Mouse (Mus musculus) kidney, embryonic 14.5 days (tissue): ENCODE data around the gene Fam50b. TPM values are rescaled to one million over a fixed set of nuclear protein-coding genes. Genes with fewer than 3 reads are reported as not detected.

Experiments used
- ATAC-seq: fragments of 200-750 bp; cut with Nextera tagmentation; 2 replicates; pipeline ENCODE4 v1.8.0; 2017; ENCODE audit warnings: moderate number of reproducible peaks, mild to moderate bottlenecking, moderate TSS enrichment, moderate library complexity; ENCODE audit not compliant: low FRiP score, low TSS enrichment
- H3K27ac ChIP-seq: fragments of 300-500 bp; sonication (generic); 2 replicates; pipeline ENCODE4 v1.5.1; 2014; ENCODE audit warnings: low read depth, mild to moderate bottlenecking, low read length, moderate library complexity, mixed read lengths
- H3K27me3 ChIP-seq: fragments of 300-500 bp; sonication (generic); 2 replicates; pipeline ENCODE4 v1.6.1; 2014; ENCODE audit warnings: mild to moderate bottlenecking, low read length; ENCODE audit not compliant: control insufficient read depth, insufficient read depth
- H3K36me3 ChIP-seq: fragments of 300-500 bp; sonication (generic); 2 replicates; pipeline ENCODE4 v1.6.1; 2014; ENCODE audit warnings: low read length, mixed read lengths; ENCODE audit not compliant: control insufficient read depth, insufficient read depth
- H3K4me1 ChIP-seq: fragments of 300-500 bp; sonication (generic); 2 replicates; pipeline ENCODE4 v1.6.1; 2014; ENCODE audit warnings: low read length, mixed read lengths; ENCODE audit not compliant: control insufficient read depth, insufficient read depth
- H3K4me2 ChIP-seq: fragments of 300-500 bp; sonication (generic); replicated peaks from 2 replicates; pipeline ENCODE4 v1.6.1; 2014; ENCODE audit warnings: low read depth, mild to moderate bottlenecking, low read length
- H3K4me3 ChIP-seq: fragments of 300-500 bp; sonication (generic); 2 replicates; pipeline ENCODE4 v1.5.1; 2014; ENCODE audit warnings: mild to moderate bottlenecking, low read length
- H3K9ac ChIP-seq: fragments of 300-500 bp; sonication (generic); 2 replicates; pipeline ENCODE4 v1.6.1; 2014; ENCODE audit warnings: low read depth, mild to moderate bottlenecking, low read length, moderate library complexity
- H3K9me3 ChIP-seq: fragments of 300-500 bp; sonication (generic); 2 replicates; pipeline ENCODE4 v1.6.1; 2016; ENCODE audit warnings: low read length; ENCODE audit not compliant: control insufficient read depth
- WGBS: fragments of 180-500 bp; shearing (Covaris S2); extraction: QIAGEN DNeasy Blood & Tissue Kit; methylation state at CpG from one replicate; pipeline ENCODE4 v1.1.7; 2014; 5-methylcytosine and 5-hydroxymethylcytosine counted together
- polyA plus RNA-seq: library from polyadenylated mRNA; unstranded; fragments of >200 nt; fragmentation: Nextera tagmentation; extraction: Ambion mirVana; gene quantifications from 2 replicates; pipeline ENCODE4 v1.2.1, GENCODE M21; 2014

Fam50b gene
- polyA plus RNA-seq: not detected in 2 replicates

GRCm38 (mm10) chr13:34734686-34735085 lies at the start of gene Fam50b:
Fam50b (plus strand) TSS chr13:34734850.
- ATAC-seq: peak; percentile 71
- no peak within 1 kb of the TSS for H3K27ac ChIP-seq
- no peak within 1 kb of the TSS for H3K9ac ChIP-seq
- H3K4me1 ChIP-seq: peaks cover 9% of the 10 kb centered on the region; the same call in 1 of the 2 replicates
- no peaks in the 10 kb centered on the region for H3K27me3 ChIP-seq
- H3K36me3 ChIP-seq: no peaks in the 10 kb centered on the region
- WGBS: 15% methylated on average over 5 of the region's 5 CpGs
- no peak within 1 kb of the TSS for H3K4me2 ChIP-seq
- no peak within 1 kb of the TSS for H3K4me3 ChIP-seq
- no peaks in the 10 kb centered on the region; the same call in 1 of the 2 replicates for H3K9me3 ChIP-seq

GRCm38 (mm10) chr13:34685008-34685765 lies 49.5 kb upstream of the Fam50b start:
- Histone ChIP-seq H3K9ac (no peak overlapping the region), H3K27ac (no peak overlapping the region), H3K9me3 (no peaks in the 10 kb centered on the region), H3K4me3 (no peak overlapping the region), H3K36me3 (no peaks in the 10 kb centered on the region), H3K4me2 (no peak overlapping the region), H3K4me1 (no peaks in the 10 kb centered on the region), H3K27me3 (no peaks in the 10 kb centered on the region)
- 69% methylated on average over 7 of the region's 7 CpGs for WGBS
- ATAC-seq: no peak

DNA sequence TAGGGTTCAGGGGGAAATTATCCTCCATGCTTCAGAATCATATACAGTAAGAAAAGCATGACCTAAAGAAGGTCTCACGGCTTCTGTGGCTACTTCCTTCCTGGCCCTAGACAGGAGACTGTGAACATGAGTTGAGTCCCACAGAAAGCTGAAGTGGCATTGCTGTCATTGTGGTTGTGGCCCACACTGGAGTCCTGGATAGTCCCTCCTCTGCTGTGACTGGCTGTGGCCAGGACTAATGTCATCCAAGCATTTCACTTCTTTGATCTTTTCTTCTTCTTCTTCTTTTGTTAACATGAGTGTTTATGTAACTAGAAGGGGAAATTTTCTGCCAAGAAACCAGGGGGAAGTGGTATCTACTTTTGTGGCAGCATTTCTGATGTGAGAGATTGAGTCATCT lies 43.6 kb upstream of the Fam50b start:
- H3K9me3 ChIP-seq: no peaks in the 10 kb centered on the region
- no peak overlapping the region for H3K27ac ChIP-seq
- H3K4me3 ChIP-seq: no peak overlapping the region
- no peak for ATAC-seq
- H3K4me2 ChIP-seq: no peak overlapping the region
- no peak overlapping the region for H3K9ac ChIP-seq
- no peaks in the 10 kb centered on the region for H3K27me3 ChIP-seq
- H3K36me3 ChIP-seq: no peaks in the 10 kb centered on the region
- 83% methylated on average over 1 of the region's 1 CpGs for WGBS
- H3K4me1 ChIP-seq: no peaks in the 10 kb centered on the region

- no peak overlapping the region for H3K4me3 ChIP-seq
- H3K27ac ChIP-seq: no peak overlapping the region
- ATAC-seq: no peak
- WGBS: 73% methylated on average over 6 of the region's 6 CpGs
- H3K9me3 ChIP-seq: no peaks in the 10 kb centered on the region
- H3K9ac ChIP-seq: no peak overlapping the region
- no peaks in the 10 kb centered on the region for H3K36me3 ChIP-seq
- H3K27me3 ChIP-seq: no peaks in the 10 kb centered on the region
- 0 out of 2 replicates have a peak, but pooled peaks cover 4% of the 10 kb centered on the region for H3K4me1 ChIP-seq
- H3K4me2 ChIP-seq: no peak overlapping the region
Measured at GRCm38 (mm10) chr13:34693111-34693510, 41.5 kb upstream of the Fam50b start.

GRCm38 (mm10) chr13:34696734-34697332 lies 37.8 kb upstream of the Fam50b start:
- WGBS: 84% methylated on average over 7 of the region's 7 CpGs
- Histone ChIP-seq H3K27me3 (no peaks in the 10 kb centered on the region), H3K27ac (no peak overlapping the region), H3K4me1 (0 out of 2 replicates have a peak, but pooled peaks cover 4% of the 10 kb centered on the region), H3K4me3 (no peak overlapping the region), H3K9ac (no peak overlapping the region), H3K36me3 (no peaks in the 10 kb centered on the region), H3K4me2 (no peak overlapping the region), H3K9me3 (no peaks in the 10 kb centered on the region)
- no peak for ATAC-seq

DNA sequence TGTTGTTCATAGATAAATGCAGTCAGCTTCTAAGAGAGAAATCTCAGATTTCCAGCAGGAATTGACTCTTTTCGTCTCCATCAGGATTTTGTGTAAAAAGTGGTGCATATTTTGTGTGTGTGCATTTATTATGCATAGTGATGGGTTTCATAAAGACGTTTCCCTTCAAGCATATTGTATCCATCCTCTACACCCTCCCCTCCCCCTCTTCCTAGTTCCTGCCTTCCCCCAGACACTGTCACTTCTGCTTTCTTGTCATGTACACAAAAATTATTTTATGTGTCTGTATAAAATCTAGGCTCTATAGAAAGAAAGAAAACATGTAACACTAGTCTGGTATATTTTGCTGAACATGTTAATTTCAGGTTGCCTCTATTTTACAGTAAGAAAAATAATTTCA lies 34.6 kb upstream of the Fam50b start:
- Histone ChIP-seq H3K4me1 (0 out of 2 replicates have a peak, but pooled peaks cover 4% of the 10 kb centered on the region), H3K27me3 (no peaks in the 10 kb centered on the region), H3K4me3 (no peak overlapping the region), H3K36me3 (no peaks in the 10 kb centered on the region), H3K9me3 (no peaks in the 10 kb centered on the region), H3K9ac (no peak overlapping the region), H3K4me2 (no peak overlapping the region), H3K27ac (no peak overlapping the region)
- ATAC-seq: no peak
- WGBS: 65% methylated on average over 2 of the region's 2 CpGs

GRCm38 (mm10) chr13:34700630-34701029 lies 34.0 kb upstream of the Fam50b start:
- no peak overlapping the region for H3K4me3 ChIP-seq
- no peak for ATAC-seq
- H3K9me3 ChIP-seq: no peaks in the 10 kb centered on the region
- H3K27ac ChIP-seq: no peak overlapping the region
- no peaks in the 10 kb centered on the region for H3K27me3 ChIP-seq
- no peak overlapping the region for H3K4me2 ChIP-seq
- WGBS: 84% methylated on average over 1 of the region's 1 CpGs
- H3K9ac ChIP-seq: no peak overlapping the region
- 0 out of 2 replicates have a peak, but pooled peaks cover 4% of the 10 kb centered on the region for H3K4me1 ChIP-seq
- H3K36me3 ChIP-seq: no peaks in the 10 kb centered on the region

GRCm38 (mm10) chr13:34703301-34703700 lies 31.3 kb upstream of the Fam50b start:
- Histone ChIP-seq H3K9me3 (no peaks in the 10 kb centered on the region), H3K36me3 (no peaks in the 10 kb centered on the region), H3K9ac (no peak overlapping the region), H3K4me2 (no peak overlapping the region), H3K4me3 (no peak overlapping the region), H3K27me3 (no peaks in the 10 kb centered on the region), H3K27ac (no peak overlapping the region), H3K4me1 (no peaks in the 10 kb centered on the region)
- no peak for ATAC-seq
- WGBS: 50% methylated on average over 2 of the region's 2 CpGs

GRCm38 (mm10) chr13:34703795-34704194 lies 30.9 kb upstream of the Fam50b start:
- H3K4me2 ChIP-seq: no peak overlapping the region
- no peaks in the 10 kb centered on the region for H3K9me3 ChIP-seq
- no peaks in the 10 kb centered on the region for H3K27me3 ChIP-seq
- ATAC-seq: no peak
- H3K9ac ChIP-seq: no peak overlapping the region
- no peak overlapping the region for H3K4me3 ChIP-seq
- WGBS: 64% methylated on average over 1 of the region's 1 CpGs
- H3K4me1 ChIP-seq: 0 out of 2 replicates have a peak, but pooled peaks cover under 1% of the 10 kb centered on the region
- H3K27ac ChIP-seq: no peak overlapping the region
- H3K36me3 ChIP-seq: no peaks in the 10 kb centered on the region
